Mouse (Mus musculus): ENCODE measurements around the gene Zfp93. TPM values are rescaled to one million over a fixed set of nuclear protein-coding genes. Genes with fewer than 3 reads are reported as not detected.

Zfp93 gene
- total RNA-seq, 2 experiments from 2014 or later, result 7.0 TPM

Other genes with a start within 250 kb of the Zfp93 start
- gene Vmn1r183, start 217.2 kb upstream of the Zfp93 start, total RNA-seq (2021), result not detected
- 10 to 100 TPM; 17.1 to 17.2 TPM for gene Zfp180, start 188.5 kb upstream of the Zfp93 start, total RNA-seq (2021)
- 1 to 10 TPM; 5.3 to 5.7 TPM for gene Zfp112, start 158.1 kb upstream of the Zfp93 start, total RNA-seq (2021)
- gene Zfp235, start 136.3 kb upstream of the Zfp93 start, total RNA-seq (2021), result 1 to 10 TPM; 3.5 TPM
- gene Zfp114, start 95.4 kb upstream of the Zfp93 start, total RNA-seq (2021), result under 1 TPM; 0.07 to 0.28 TPM
- 1 to 10 TPM; 2.3 to 2.4 TPM for gene Zfp111, start 59.0 kb upstream of the Zfp93 start, total RNA-seq (2021)
- gene Zfp109, start 32.9 kb upstream of the Zfp93 start, total RNA-seq (2021), result 1 to 10 TPM; 2.4 to 2.6 TPM
- gene Zfp108, start 15.6 kb upstream of the Zfp93 start, total RNA-seq (2021), result 1 to 10 TPM; 1.8 to 2.1 TPM
- 1 to 10 TPM; 2.2 to 2.6 TPM for gene Zfp61, start 30.8 kb downstream of the Zfp93 start, total RNA-seq (2021)
- 1 to 10 TPM; 1.7 to 2.1 TPM for gene Zfp94, start 46.2 kb downstream of the Zfp93 start, total RNA-seq (2021)
- gene Tescl, start 63.5 kb downstream of the Zfp93 start, total RNA-seq (2021), result not detected
- gene Lypd5, start 78.8 kb downstream of the Zfp93 start, total RNA-seq (2021), result not detected
- gene Kcnn4, start 99.8 kb downstream of the Zfp93 start, total RNA-seq (2021), result under 1 TPM; 0.46 to 0.50 TPM
- gene Smg9, start 129.2 kb downstream of the Zfp93 start, total RNA-seq (2021), result 10 to 100 TPM; 10.3 to 11.0 TPM
- not detected for gene Irgc1, start 181.9 kb downstream of the Zfp93 start, total RNA-seq (2021)
- 1 to 10 TPM in 1 of 2 experiments, under 1 TPM in 1; 0.87 to 1.4 TPM for gene Plaur, start 192.1 kb downstream of the Zfp93 start, total RNA-seq (2021)
- gene Cadm4, start 211.6 kb downstream of the Zfp93 start, total RNA-seq (2021), result 1 to 10 TPM; 2.3 to 3.4 TPM
- 1 to 10 TPM; 4.1 to 4.5 TPM for gene Zfp428, start 236.6 kb downstream of the Zfp93 start, total RNA-seq (2021)
- gene AC161166.1, start 242.0 kb downstream of the Zfp93 start, total RNA-seq (2021), result not detected